24 mouse cellular contexts compared by ENCODE assay signal in genomic region chr6:90999176-90999575, GRCm38 (mm10). TPM values are rescaled to one million over a fixed set of nuclear protein-coding genes. Genes with fewer than 3 reads are reported as not detected.
DNase-seq lines count a peak whose midpoint lies in the region; ATAC-seq and TF ChIP-seq lines count a peak whose summit lies in the region.
"Had no signal": no experiment of that assay in that cellular context is flagged by ENCODE, and none has a peak within 500 bp of the region (broad histone marks: within the 10 kb centered on the region; RNA-seq: fewer than 3 reads in every experiment).

No protein-coding gene starts in this region.

- TF ChIP-seq CTCF in lung, postnatal 0 days (IDR thresholded peaks at IDR 0.05), result no peak

- no peak for DNase-seq in lung, postnatal 0 days (ENCODE audit: low spot score)
- no peak for DNase-seq in lung, postnatal 4 days
- peak; percentile 87 for DNase-seq in R1 (ENCODE audit: low read depth, low spot score)
- no peak for DNase-seq in frontal cortex, postnatal 10 days (ENCODE audit: low spot score in 2 of 2)
- no peak for DNase-seq in spleen, adult 12 weeks (ENCODE audit: low spot score)
- DNase-seq: adrenal gland, adult 8-10 months; adrenal gland, postnatal 14 days; adrenal gland, postnatal 36 days; cerebellum, adult 11-12 months; cerebellum, adult 2 months; cerebellum, adult 9-10 months; cerebellum, postnatal 10 days; cerebellum, postnatal 36 days; embryo, embryonic 11 days had no signal

- ATAC-seq in lung, postnatal 0 days, result peak; percentile 23; the same call in 1 of the 2 replicates
- ATAC-seq: activated CD4-positive, CD25-positive, alpha-beta regulatory T cell, adult 4 months; forebrain, embryonic 14.5 days; forebrain, embryonic 16.5 days; Patski had no signal

- no peak overlapping the region for H3K4me3 ChIP-seq in lung, postnatal 0 days (ENCODE audit: low read depth, low read length)
- H3K4me3 ChIP-seq: embryonic facial prominence, embryonic 13.5 days; embryonic facial prominence, embryonic 15.5 days; erythroblast, embryonic 14.5 days; forebrain, embryonic 10.5 days; forebrain, embryonic 12.5 days had no signal

- no peak overlapping the region for H3K9ac ChIP-seq in lung, postnatal 0 days (replicated peaks; ENCODE audit: low read depth)
- H3K9ac ChIP-seq: embryonic facial prominence, embryonic 13.5 days; embryonic facial prominence, embryonic 15.5 days; forebrain, embryonic 12.5 days had no signal

- H3K4me2 ChIP-seq in lung, postnatal 0 days (replicated peaks; ENCODE audit: low read depth, low read length), result no peak overlapping the region
- H3K4me2 ChIP-seq: embryonic facial prominence, embryonic 13.5 days; embryonic facial prominence, embryonic 15.5 days; forebrain, embryonic 12.5 days had no signal

- H3K27ac ChIP-seq in lung, postnatal 0 days (ENCODE audit: low read length), result no peak overlapping the region
- H3K27ac ChIP-seq: embryonic facial prominence, embryonic 13.5 days; embryonic facial prominence, embryonic 15.5 days; forebrain, embryonic 10.5 days; forebrain, embryonic 12.5 days had no signal

- WGBS in lung, postnatal 0 days, result 64% methylated on average over 4 of the region's 4 CpGs

- H3K4me1 ChIP-seq in lung, postnatal 0 days (ENCODE audit: insufficient read depth, low read depth, low read length), result no peaks in the 10 kb centered on the region

- no peaks in the 10 kb centered on the region for H3K27me3 ChIP-seq in lung, postnatal 0 days (replicated peaks; ENCODE audit: insufficient read depth, low read length)
- H3K27me3 ChIP-seq: embryonic facial prominence, embryonic 15.5 days; Patski had no signal

- no peaks in the 10 kb centered on the region for H3K36me3 ChIP-seq in lung, postnatal 0 days (ENCODE audit: insufficient read depth, low read length)
- H3K36me3 ChIP-seq: embryonic facial prominence, embryonic 13.5 days; embryonic facial prominence, embryonic 15.5 days; forebrain, embryonic 10.5 days; forebrain, embryonic 12.5 days; G1E had no signal

- H3K9me3 ChIP-seq in lung, postnatal 0 days (ENCODE audit: low read length), result no peaks in the 10 kb centered on the region
- H3K9me3 ChIP-seq: embryonic facial prominence, embryonic 13.5 days; embryonic facial prominence, embryonic 15.5 days; forebrain, embryonic 10.5 days; forebrain, embryonic 12.5 days; G1E had no signal

- TF ChIP-seq EP300 in lung, postnatal 0 days (IDR thresholded peaks at IDR 0.05), result no peak

RNA-seq across cellular contexts. Expression of gene Iqsec1, which starts 10.7 kb away (rescaled TPM):
- 18.6 and 22.4 TPM in 2 replicates for polyA plus RNA-seq in lung, postnatal 0 days (2015; fragmentation: Nextera tagmentation; extraction: Ambion mirVana)
